Mouse (Mus musculus) myocyte (in vitro differentiated cells): ENCODE results near the gene Chst5. TPM values are rescaled to one million over a fixed set of nuclear protein-coding genes. Genes with fewer than 3 reads are reported as not detected.

Source experiments
- H3K27me3 ChIP-seq: one replicate; pipeline ENCODE4 v1.6.1; 2011; ENCODE audit not compliant: control insufficient read depth, insufficient read depth, insufficient read length
- H3K36me3 ChIP-seq: one replicate; pipeline ENCODE4 v1.6.1; 2011; ENCODE audit not compliant: control insufficient read depth, insufficient read depth
- H3K4me2 ChIP-seq: one replicate; pipeline ENCODE4 v1.6.1; 2011; ENCODE audit warnings: low read depth, control low read depth
- H3K4me3 ChIP-seq: one replicate; pipeline ENCODE4 v1.5.1; 2011; ENCODE audit warnings: mild to moderate bottlenecking, control low read depth, moderate library complexity
- H3K79me2 ChIP-seq: one replicate; pipeline ENCODE4 v1.6.1; 2011; ENCODE audit not compliant: control insufficient read depth, insufficient read depth
- H3ac ChIP-seq: one replicate; pipeline ENCODE4 v1.6.1; 2011; ENCODE audit not compliant: control insufficient read depth, insufficient read length
- CEBPB ChIP-seq: IDR thresholded peaks from 2 replicates; pipeline ENCODE4 v1.6.1; 2011; ENCODE audit warnings: mild to moderate bottlenecking, moderate library complexity; ENCODE audit not compliant: poor library complexity, insufficient read depth, severe bottlenecking
- E2F4 ChIP-seq: IDR thresholded peaks from one replicate; pipeline ENCODE4 v1.6.1; 2011; ENCODE audit warnings: mild to moderate bottlenecking, control low read depth, moderate library complexity; ENCODE audit not compliant: insufficient read depth
- MAX ChIP-seq: IDR thresholded peaks from one replicate; pipeline ENCODE4 v1.6.1; 2011; ENCODE audit warnings: low read depth, mild to moderate bottlenecking, control low read depth
- MYOD1 ChIP-seq, 3 experiments: IDR thresholded peaks; one replicate each; pipeline ENCODE4 v1.6.1; 2011; ENCODE audit warnings: control low read depth in 2 of 3, low read depth in 2 of 3, mild to moderate bottlenecking in 2 of 3, moderate library complexity in 1 of 3; ENCODE audit not compliant: insufficient read length in 2 of 3, control insufficient read depth in 1 of 3
- MYOG ChIP-seq, 3 experiments: IDR thresholded peaks; one replicate each; pipeline ENCODE4 v1.6.1; 2011; ENCODE audit warnings: control low read depth in 2 of 3, low read depth in 2 of 3, mild to moderate bottlenecking in 2 of 3; ENCODE audit not compliant: insufficient read length in 2 of 3, control insufficient read depth in 1 of 3, insufficient read depth in 1 of 3
- POLR2A ChIP-seq: IDR thresholded peaks from one replicate; pipeline ENCODE4 v1.6.1; 2011; ENCODE audit warnings: low read depth, mild to moderate bottlenecking, control low read depth, moderate library complexity; ENCODE audit not compliant: insufficient read length
- POLR2AphosphoS2 ChIP-seq: IDR thresholded peaks from one replicate; pipeline ENCODE4 v1.6.1; 2011; ENCODE audit warnings: low read depth, control low read depth; ENCODE audit not compliant: insufficient read length
- REST ChIP-seq: IDR thresholded peaks from one replicate; pipeline ENCODE4 v1.6.1; 2011; ENCODE audit warnings: mild to moderate bottlenecking, control low read depth, moderate library complexity; ENCODE audit not compliant: insufficient read depth, insufficient read length
- SRF ChIP-seq: IDR thresholded peaks from one replicate; pipeline ENCODE4 v1.6.1; 2011; ENCODE audit warnings: low read depth; ENCODE audit not compliant: control insufficient read depth, insufficient read length
- TCF12 ChIP-seq: IDR thresholded peaks from one replicate; pipeline ENCODE4 v1.6.1; 2011; ENCODE audit warnings: mild to moderate bottlenecking, control low read depth; ENCODE audit not compliant: poor library complexity, insufficient read depth, severe bottlenecking
- TCF3 ChIP-seq: IDR thresholded peaks from one replicate; pipeline ENCODE4 v1.6.1; 2011; ENCODE audit warnings: low read depth, control low read depth; ENCODE audit not compliant: insufficient read length
- USF1 ChIP-seq: IDR thresholded peaks from one replicate; pipeline ENCODE4 v1.6.1; 2011; ENCODE audit warnings: low read depth, mild to moderate bottlenecking, control low read depth, moderate library complexity
- polyA plus RNA-seq: library from polyadenylated mRNA; unstranded; fragments of >200 nt; fragmentation: generic; extraction: Trizol; gene quantifications from one replicate; pipeline ENCODE4 v1.2.1, GENCODE M21; 2012; ENCODE audit warnings: missing spikeins

Chst5 gene
- polyA plus RNA-seq, 1 experiment, result 0.14 TPM

DNA sequence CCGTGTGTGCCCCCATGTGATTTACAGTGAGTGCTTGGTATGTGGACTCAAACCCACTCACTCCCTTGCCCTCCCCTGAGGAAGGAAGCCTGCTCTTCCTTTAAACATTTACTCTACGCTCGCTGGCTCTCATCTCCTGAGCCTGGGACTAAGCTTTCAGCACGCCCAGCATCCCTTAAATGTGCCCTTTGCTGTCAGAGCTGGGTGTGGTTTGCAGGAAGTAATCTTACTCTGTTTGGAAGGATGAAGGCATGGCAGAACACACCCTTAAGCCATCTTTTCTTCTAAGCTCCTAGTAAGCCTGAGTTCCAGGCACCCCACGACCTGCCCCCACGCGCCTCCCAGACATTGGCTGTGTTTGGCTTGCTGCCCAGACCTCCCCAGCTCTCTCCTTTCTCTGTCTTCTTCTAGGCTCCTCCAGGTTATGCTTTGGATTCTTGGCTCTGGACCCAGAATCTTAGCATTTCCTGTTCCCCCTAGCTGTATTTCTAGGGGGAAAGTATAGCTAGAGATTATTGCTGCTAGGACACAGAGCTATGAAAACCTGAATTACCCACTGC, 22.1 kb downstream of the Chst5 start:
- no peaks in the 10 kb centered on the region for H3K36me3 ChIP-seq
- no peaks in the 10 kb centered on the region for H3K79me2 ChIP-seq
- no peak overlapping the region for H3K4me2 ChIP-seq
- no peak overlapping the region for H3K4me3 ChIP-seq
- H3K27me3 ChIP-seq, result peaks cover 14% of the 10 kb centered on the region
- H3ac ChIP-seq, result no peak overlapping the region
- TF ChIP-seq POLR2A, result no peak

DNA sequence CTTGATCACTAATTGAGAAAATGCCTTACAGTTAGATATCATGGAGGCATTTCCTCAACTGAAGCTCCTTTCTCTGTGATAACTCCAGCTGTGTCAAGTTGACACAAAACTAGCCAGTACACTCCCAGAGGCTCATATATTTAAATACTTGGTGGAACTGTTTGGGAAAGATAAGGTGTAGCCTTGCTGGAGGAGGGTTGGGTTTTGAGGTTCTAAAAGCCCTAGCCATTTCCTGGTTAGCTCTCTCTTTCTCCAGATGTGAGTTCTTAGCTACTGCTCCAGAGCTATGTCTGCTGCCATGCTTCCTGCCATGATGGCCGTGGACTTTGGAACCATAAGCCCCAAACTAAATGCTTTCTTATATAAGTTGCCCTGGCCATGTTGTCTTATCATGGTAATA, 22.8 kb downstream of the Chst5 start:
- no peaks in the 10 kb centered on the region for H3K79me2 ChIP-seq
- no peak overlapping the region for H3K4me2 ChIP-seq
- H3ac ChIP-seq, result no peak overlapping the region
- H3K36me3 ChIP-seq, result no peaks in the 10 kb centered on the region
- peaks cover 14% of the 10 kb centered on the region for H3K27me3 ChIP-seq
- no peak for TF ChIP-seq POLR2A
- H3K4me3 ChIP-seq, result no peak overlapping the region

DNA sequence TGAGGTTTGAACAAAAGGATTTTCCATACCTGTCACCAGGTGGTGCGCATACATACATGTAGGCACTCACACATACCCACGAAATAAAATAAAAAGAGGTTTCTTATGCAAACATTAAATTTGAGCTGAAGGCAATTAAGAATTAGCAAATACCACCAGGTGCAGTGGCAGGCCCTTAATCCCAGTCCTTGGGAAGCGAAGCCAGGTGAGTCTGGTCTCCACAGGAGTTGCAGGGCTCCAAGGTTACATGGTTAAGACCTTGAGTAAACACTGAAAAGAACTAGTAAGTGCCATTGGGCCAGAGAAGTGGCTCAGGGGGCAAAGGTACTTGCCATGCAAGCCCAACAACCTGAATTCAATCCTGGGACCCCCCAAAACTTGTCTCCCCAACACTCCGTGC, 26.6 kb downstream of the Chst5 start:
- no peaks in the 10 kb centered on the region for H3K79me2 ChIP-seq
- no peak overlapping the region for H3K4me2 ChIP-seq
- H3K27me3 ChIP-seq, result no peaks in the 10 kb centered on the region
- H3K36me3 ChIP-seq, result no peaks in the 10 kb centered on the region
- no peak overlapping the region for H3K4me3 ChIP-seq
- TF ChIP-seq TCF12 (no peak), USF1 (no peak), POLR2A (no peak), MAX (no peak), E2F4 (no peak), CEBPB (no peak), SRF (no peak), MYOG (IDR thresholded peaks at IDR 0.05; ENCODE audit: control insufficient read depth in 1 of 3, insufficient read depth in 1 of 3, insufficient read length in 2 of 3, low read depth in 2 of 3) (no peak), POLR2AphosphoS2 (no peak), REST (no peak), TCF3 (no peak), MYOD1 (IDR thresholded peaks at IDR 0.05; ENCODE audit: control insufficient read depth in 1 of 3, insufficient read length in 2 of 3, low read depth in 2 of 3) (no peak)
- no peak overlapping the region for H3ac ChIP-seq

DNA sequence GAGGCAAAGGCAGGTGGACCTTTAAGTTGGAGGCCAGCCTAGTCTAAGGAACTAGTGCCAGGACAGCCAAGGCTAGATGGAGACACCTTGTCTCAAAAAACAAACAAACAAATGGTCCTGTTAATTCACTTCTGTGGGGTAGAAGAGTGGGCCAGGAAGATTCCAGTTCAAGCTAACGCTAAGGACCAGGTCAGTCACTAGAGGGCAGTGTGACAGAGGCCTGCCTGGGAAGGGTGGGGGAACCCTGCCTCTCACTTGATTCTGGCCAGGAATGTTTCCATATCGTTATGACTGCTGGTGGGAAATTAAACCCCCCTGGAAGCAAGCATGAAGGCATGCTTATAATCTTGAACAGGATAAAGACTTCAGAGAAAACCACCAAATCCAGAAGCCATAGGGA, 28.7 kb downstream of the Chst5 start:
- no peak for TF ChIP-seq MAX
- TF ChIP-seq MYOG (IDR thresholded peaks at IDR 0.05; ENCODE audit: control insufficient read depth in 1 of 3, insufficient read depth in 1 of 3, insufficient read length in 2 of 3, low read depth in 2 of 3), result no peak
- TF ChIP-seq TCF12, result no peak
- TF ChIP-seq POLR2AphosphoS2, result no peak
- no peak for TF ChIP-seq SRF
- no peak for TF ChIP-seq USF1
- no peak for TF ChIP-seq CEBPB
- no peak for TF ChIP-seq REST
- no peak for TF ChIP-seq POLR2A
- no peak for TF ChIP-seq E2F4
- TF ChIP-seq MYOD1 (IDR thresholded peaks at IDR 0.05; ENCODE audit: control insufficient read depth in 1 of 3, insufficient read length in 2 of 3, low read depth in 2 of 3), result no peak
- TF ChIP-seq TCF3, result no peak
- Histone ChIP-seq H3K79me2 (no peaks in the 10 kb centered on the region), H3K4me3 (no peak overlapping the region), H3K36me3 (no peaks in the 10 kb centered on the region), H3ac (no peak overlapping the region), H3K27me3 (no peaks in the 10 kb centered on the region), H3K4me2 (no peak overlapping the region)

DNA sequence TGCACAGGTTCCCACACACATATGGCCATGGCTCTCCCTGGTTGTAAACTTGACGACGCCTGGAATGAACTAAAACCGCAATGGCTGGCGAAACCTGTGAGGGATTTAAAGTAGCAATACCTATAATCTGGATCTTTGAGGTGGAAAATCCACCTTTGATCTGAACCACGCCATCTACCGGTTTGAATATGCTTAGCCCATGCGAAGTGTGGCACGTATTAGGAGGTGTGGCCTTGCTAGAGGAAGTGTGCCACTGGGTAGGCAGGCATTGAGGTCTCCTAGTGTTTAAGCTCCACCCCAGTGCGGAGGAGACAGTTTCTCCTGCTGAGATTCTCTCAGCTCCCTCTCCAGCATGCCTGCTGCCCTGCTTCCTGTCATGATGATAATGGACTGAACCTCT, 32.5 kb downstream of the Chst5 start:
- Histone ChIP-seq H3K4me2 (no peak overlapping the region), H3ac (no peak overlapping the region), H3K4me3 (no peak overlapping the region), H3K36me3 (no peaks in the 10 kb centered on the region), H3K79me2 (no peaks in the 10 kb centered on the region), H3K27me3 (no peaks in the 10 kb centered on the region)
- no peak for TF ChIP-seq E2F4
- no peak for TF ChIP-seq TCF3
- no peak for TF ChIP-seq MYOD1 (IDR thresholded peaks at IDR 0.05; ENCODE audit: control insufficient read depth in 1 of 3, insufficient read length in 2 of 3, low read depth in 2 of 3)
- TF ChIP-seq POLR2A, result no peak
- TF ChIP-seq REST, result no peak
- TF ChIP-seq MYOG (IDR thresholded peaks at IDR 0.05; ENCODE audit: control insufficient read depth in 1 of 3, insufficient read depth in 1 of 3, insufficient read length in 2 of 3, low read depth in 2 of 3), result no peak
- no peak for TF ChIP-seq POLR2AphosphoS2
- no peak for TF ChIP-seq MAX
- no peak for TF ChIP-seq SRF
- TF ChIP-seq CEBPB, result no peak
- no peak for TF ChIP-seq TCF12
- no peak for TF ChIP-seq USF1
